Mouse (Mus musculus) layer of hippocampus, adult 2 months (tissue): ENCODE data around the gene Mark2. TPM values are rescaled to one million over a fixed set of nuclear protein-coding genes. Genes with fewer than 3 reads are reported as not detected.

Source experiments
- DNase-seq, 2 experiments: peaks; one replicate each; pipeline ENCODE4 v3.0.0; 2022; ENCODE audit warnings: low spot score in 2 of 2
- H3K27ac ChIP-seq: fragments of 200-600 bp; 2 replicates; pipeline ENCODE4 v1.8.1; 2022
- H3K4me3 ChIP-seq: fragments of 200-600 bp; 2 replicates; pipeline ENCODE4 v1.8.1; 2022; ENCODE audit warnings: mild to moderate bottlenecking
- CTCF ChIP-seq: fragments of 200-600 bp; conservative IDR thresholded peaks from 2 replicates; pipeline ENCODE4 v1.8.1; 2022; ENCODE audit warnings: antibody characterized with exemption, mild to moderate bottlenecking, moderate library complexity
- total RNA-seq, 2 experiments: library from RNA; stranded (reverse); gene quantifications; 2 replicates each; pipeline ENCODE4 v1.2.3; 2021

Mark2 gene
- total RNA-seq, 2 experiments from 2014 or later, result 119 to 127 TPM

- DNase-seq, result no peak
- TF ChIP-seq CTCF, result no peak
- no peak overlapping the region for H3K4me3 ChIP-seq
- H3K27ac ChIP-seq, result no peak overlapping the region
Observed at GRCm38 (mm10) chr19:7349993-7350392, 8.3 kb upstream of the Mark2 start.

- peak; percentile 91 for TF ChIP-seq CTCF
- no peak overlapping the region for H3K27ac ChIP-seq
- DNase-seq, result peak; percentile 57 to 65
- H3K4me3 ChIP-seq, result no peak overlapping the region
Observed at GRCm38 (mm10) chr19:7345235-7345755, 3.6 kb upstream of the Mark2 start.

- no peak overlapping the region for H3K27ac ChIP-seq
- H3K4me3 ChIP-seq, result no peak overlapping the region
- no peak for DNase-seq
- TF ChIP-seq CTCF, result no peak
Observed at GRCm38 (mm10) chr19:7342646-7343045, 986 bp upstream of the Mark2 start.

- Histone ChIP-seq H3K27ac (peak overlapping the region; percentile 95), H3K4me3 (peak overlapping the region; percentile 74)
- DNase-seq, result peak in 1 of 2 experiments; percentile 28
- TF ChIP-seq CTCF, result no peak
Observed at GRCm38 (mm10) chr19:7340780-7341475, 732 bp downstream of the Mark2 start.

GRCm38 (mm10) chr19:7340371-7340779, 1.3 kb downstream of the Mark2 start:
- peak in 1 of 2 experiments; percentile 44 for DNase-seq
- Histone ChIP-seq H3K4me3 (peak overlapping the region; percentile 74), H3K27ac (peak overlapping the region; percentile 95)
- no peak for TF ChIP-seq CTCF

- Histone ChIP-seq H3K4me3 (peak overlapping the region; percentile 74), H3K27ac (peak overlapping the region; percentile 95)
- TF ChIP-seq CTCF, result no peak
- no peak for DNase-seq
Observed at GRCm38 (mm10) chr19:7339867-7340266, 1.8 kb downstream of the Mark2 start.

- Histone ChIP-seq H3K4me3 (peak overlapping the region; percentile 74), H3K27ac (peak overlapping the region; percentile 37; the same call in 1 of the 2 replicates)
- DNase-seq, result no peak
- TF ChIP-seq CTCF, result no peak
Observed at GRCm38 (mm10) chr19:7339026-7339425, 2.6 kb downstream of the Mark2 start.

- H3K4me3 ChIP-seq, result no peak overlapping the region
- peak overlapping the region; percentile 37; the same call in 1 of the 2 replicates for H3K27ac ChIP-seq
- no peak for TF ChIP-seq CTCF
- DNase-seq, result no peak
Observed at GRCm38 (mm10) chr19:7337781-7338342, 3.8 kb downstream of the Mark2 start.

- no peak for TF ChIP-seq CTCF
- peak in 1 of 2 experiments; percentile 46 for DNase-seq
- Histone ChIP-seq H3K4me3 (no peak overlapping the region), H3K27ac (peak overlapping the region; percentile 28; the same call in 1 of the 2 replicates)
Observed at GRCm38 (mm10) chr19:7335656-7336055, 6.0 kb downstream of the Mark2 start.

GRCm38 (mm10) chr19:7334049-7334448, 7.6 kb downstream of the Mark2 start:
- H3K27ac ChIP-seq, result no peak overlapping the region
- H3K4me3 ChIP-seq, result no peak overlapping the region
- no peak for DNase-seq
- TF ChIP-seq CTCF, result no peak

- no peak for TF ChIP-seq CTCF
- Histone ChIP-seq H3K27ac (peak overlapping the region; percentile 11; the same call in 1 of the 2 replicates), H3K4me3 (no peak overlapping the region)
- no peak for DNase-seq
Observed at GRCm38 (mm10) chr19:7321391-7321790, 20.3 kb downstream of the Mark2 start.

GRCm38 (mm10) chr19:7320181-7320580, 21.5 kb downstream of the Mark2 start:
- Histone ChIP-seq H3K4me3 (no peak overlapping the region), H3K27ac (no peak overlapping the region)
- TF ChIP-seq CTCF, result no peak
- no peak for DNase-seq

- no peak overlapping the region for H3K4me3 ChIP-seq
- no peak overlapping the region for H3K27ac ChIP-seq
- no peak for TF ChIP-seq CTCF
- no peak for DNase-seq
Observed at GRCm38 (mm10) chr19:7317716-7318115, 23.9 kb downstream of the Mark2 start.

- Histone ChIP-seq H3K27ac (no peak overlapping the region), H3K4me3 (no peak overlapping the region)
- TF ChIP-seq CTCF, result no peak
- no peak for DNase-seq
Observed at GRCm38 (mm10) chr19:7316822-7317221, 24.8 kb downstream of the Mark2 start.
